Mouse (Mus musculus) ES-E14 (cell line): ENCODE data around the gene Tnfrsf22.

Experiments used
- MAFK ChIP-seq: IDR thresholded peaks from 2 replicates; pipeline ENCODE4 v1.6.1; 2014; ENCODE audit warnings: mild to moderate bottlenecking, low read depth, low read length, inconsistent platforms; ENCODE audit not compliant: insufficient read depth
- ZC3H11A ChIP-seq: IDR thresholded peaks from 2 replicates; pipeline ENCODE4 v1.6.1; 2012; ENCODE audit warnings: low read depth, mild to moderate bottlenecking, inconsistent platforms, low read length, borderline replicate concordance
- ZNF384 ChIP-seq: IDR thresholded peaks from 2 replicates; pipeline ENCODE4 v1.6.1; 2012; ENCODE audit warnings: low read depth, low read length, inconsistent platforms

GRCm38 (mm10) chr7:143631503-143631902, 18.0 kb downstream of the Tnfrsf22 start:
- TF ChIP-seq MAFK (no peak), ZNF384 (no peak), ZC3H11A (no peak)
